Mouse (Mus musculus) ES-Bruce4 (cell line): ENCODE data around the gene Rnf168.

Experiments
- CTCF ChIP-seq: IDR thresholded peaks from one replicate; pipeline ENCODE4 v1.8.1; 2011; ENCODE audit warnings: low read depth, low read length
- POLR2A ChIP-seq: IDR thresholded peaks from one replicate; pipeline ENCODE4 v1.8.1; 2011; ENCODE audit warnings: low read length; ENCODE audit not compliant: insufficient read depth

DNA sequence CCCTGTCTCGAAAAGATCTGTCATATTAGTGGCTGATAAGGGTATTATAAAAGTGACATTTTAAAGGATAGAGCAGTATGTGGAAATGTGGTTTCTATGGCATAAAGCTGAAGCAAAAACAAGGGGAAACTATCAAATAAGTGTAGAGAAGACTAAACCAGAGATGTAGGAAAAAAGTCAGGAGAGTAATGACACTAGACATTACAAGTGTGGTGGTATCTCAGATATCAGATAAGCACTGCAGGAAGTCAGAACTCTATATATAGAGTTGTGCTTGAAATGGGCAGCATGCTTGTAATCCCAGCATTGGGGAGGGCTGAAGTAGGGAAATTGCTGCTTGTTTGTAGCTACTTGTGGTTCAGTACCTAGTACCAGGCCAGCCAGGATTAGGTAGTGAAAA, 63.2 kb downstream of the Rnf168 start:
- TF ChIP-seq CTCF (no peak), POLR2A (no peak)
